Mouse (Mus musculus) cerebellum, adult 2 months (tissue): Measurements from ENCODE around the gene Tnc.

Source experiments
- CTCF ChIP-seq: fragments of 200-500 bp; IDR thresholded peaks from 2 replicates; pipeline ENCODE4 v1.5.1; 2011; ENCODE audit warnings: low read depth, mild to moderate bottlenecking, control low read depth, low read length, moderate library complexity, borderline replicate concordance; ENCODE audit not compliant: insufficient read depth
- POLR2A ChIP-seq: fragments of 200-500 bp; IDR thresholded peaks from 2 replicates; pipeline ENCODE4 v1.6.1; 2011; ENCODE audit warnings: low read length, control low read depth, borderline replicate concordance; ENCODE audit not compliant: insufficient read depth

GRCm38 (mm10) chr4:64094221-64094620 is 47.4 kb upstream of the Tnc start:
- TF ChIP-seq POLR2A: no peak
- no peak for TF ChIP-seq CTCF
